In the genomic region with DNA sequence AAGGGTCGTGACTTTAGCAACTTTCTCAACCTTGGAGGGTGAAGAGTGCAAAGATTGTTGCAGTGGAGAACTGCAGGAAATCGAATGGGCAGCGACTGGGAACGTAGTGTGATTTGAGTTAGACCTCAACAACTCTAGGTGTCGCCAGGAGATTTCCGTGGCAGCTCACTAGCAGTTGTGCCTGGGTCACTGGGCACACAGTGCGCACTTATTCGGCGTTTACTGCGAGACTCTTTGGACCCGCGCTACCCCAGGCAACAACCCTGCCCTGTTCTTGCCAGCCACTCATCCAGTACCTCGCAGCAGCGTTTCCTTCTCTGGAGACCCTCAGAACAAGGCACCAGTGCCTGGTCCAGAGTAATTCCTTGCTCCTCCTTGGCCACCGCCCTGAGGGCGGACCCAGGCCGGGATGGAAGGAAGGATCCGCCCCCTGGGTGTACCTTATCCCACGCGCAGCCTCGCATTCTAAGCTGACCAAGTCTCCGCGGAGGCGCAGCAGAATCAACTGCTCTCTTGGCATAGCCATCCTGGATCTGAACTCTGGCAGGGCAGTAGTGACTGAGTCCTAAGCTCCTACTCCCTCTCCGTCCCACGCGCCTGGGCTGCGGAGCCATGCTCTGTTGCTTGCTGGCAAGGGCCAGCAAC, we compare ENCODE assay signal across 8 mouse cellular contexts. TPM values are rescaled to one million over a fixed set of nuclear protein-coding genes. Genes with fewer than 3 reads are reported as not detected.
DNase-seq lines count a peak whose midpoint lies in the region; ATAC-seq and TF ChIP-seq lines count a peak whose summit lies in the region.

No protein-coding gene starts in this region.

- no peak for TF ChIP-seq CTCF in brain, embryonic 14.5 days (IDR thresholded peaks at IDR 0.05; ENCODE audit: borderline replicate concordance, extremely low read depth, insufficient read depth, insufficient read length)
- TF ChIP-seq CTCF in hindbrain, postnatal 0 days (IDR thresholded peaks at IDR 0.05; ENCODE audit: low read depth) = no peak

- H3K36me3 ChIP-seq in hindbrain, postnatal 0 days (ENCODE audit: insufficient read depth, low read length) = no peaks in the 10 kb centered on the region
- H3K36me3 ChIP-seq in liver, embryonic 13.5 days = no peaks in the 10 kb centered on the region
- no peaks in the 10 kb centered on the region for H3K36me3 ChIP-seq in neural tube, embryonic 12.5 days

- intact Hi-C loops in gastrocnemius, postnatal 14 days (cut with DNase I; ENCODE audit: low total_unique reads) = no loop called here

- DNase-seq in MN1 (ENCODE audit: low spot score) = peak; percentile 53
- peak; percentile 33 for DNase-seq in brain, embryonic 14.5 days (ENCODE audit: low read depth)
- peak; percentile 68 for DNase-seq in gastrocnemius, postnatal 14 days
- DNase-seq in hindbrain, postnatal 0 days (ENCODE audit: low spot score) = no peak
- DNase-seq in liver, embryonic 13.5 days = no peak
- DNase-seq in spleen, postnatal 14 days (ENCODE audit: low spot score in 2 of 2) = no peak

- ATAC-seq in hindbrain, postnatal 0 days = peak; percentile 58; the same call in 1 of the 2 replicates
- ATAC-seq in liver, embryonic 13.5 days (ENCODE audit: low read depth) = no peak; the same call in 1 of the 2 replicates
- ATAC-seq in neural tube, embryonic 12.5 days (ENCODE audit: low FRiP score, low read depth) = no peak
- no peak for ATAC-seq in inflammation-experienced regulatory T-cells, adult 6 months

- peak overlapping the region; percentile 68 for H3K4me2 ChIP-seq in hindbrain, postnatal 0 days (ENCODE audit: low read depth, low read length)
- peak overlapping the region; percentile 47 for H3K4me2 ChIP-seq in liver, embryonic 13.5 days
- H3K4me2 ChIP-seq in neural tube, embryonic 12.5 days (replicated peaks) = peak overlapping the region; percentile 68

- no peak overlapping the region for H3K27ac ChIP-seq in hindbrain, postnatal 0 days
- H3K27ac ChIP-seq in liver, embryonic 13.5 days = no peak overlapping the region
- no peak overlapping the region for H3K27ac ChIP-seq in neural tube, embryonic 12.5 days

- H3K27me3 ChIP-seq in hindbrain, postnatal 0 days (ENCODE audit: insufficient read depth, low read length) = peaks cover 6% of the 10 kb centered on the region; the same call in 1 of the 2 replicates
- H3K27me3 ChIP-seq in liver, embryonic 13.5 days = peaks cover 35% of the 10 kb centered on the region
- H3K27me3 ChIP-seq in neural tube, embryonic 12.5 days (replicated peaks) = peaks cover 16% of the 10 kb centered on the region

- no peaks in the 10 kb centered on the region for H3K9me3 ChIP-seq in hindbrain, postnatal 0 days (ENCODE audit: low read length)
- H3K9me3 ChIP-seq in liver, embryonic 13.5 days (replicated peaks) = no peaks in the 10 kb centered on the region
- H3K9me3 ChIP-seq in neural tube, embryonic 12.5 days = no peaks in the 10 kb centered on the region

- WGBS in hindbrain, postnatal 0 days = 6% methylated on average over 28 of the region's 28 CpGs
- WGBS in liver, embryonic 13.5 days (ENCODE audit: insufficient replicate concordance) = 4% methylated on average over 28 of the region's 28 CpGs
- WGBS in neural tube, embryonic 12.5 days = 6% methylated on average over 28 of the region's 28 CpGs

- peak overlapping the region; percentile 31 for H3K4me3 ChIP-seq in hindbrain, postnatal 0 days (ENCODE audit: low read length)
- H3K4me3 ChIP-seq in liver, embryonic 13.5 days (replicated peaks) = peak overlapping the region; percentile 37
- H3K4me3 ChIP-seq in neural tube, embryonic 12.5 days = peak overlapping the region; percentile 26

- H3K4me1 ChIP-seq in hindbrain, postnatal 0 days (ENCODE audit: insufficient read depth, low read length) = peaks cover 4% of the 10 kb centered on the region; the same call in 1 of the 2 replicates
- no peaks in the 10 kb centered on the region for H3K4me1 ChIP-seq in liver, embryonic 13.5 days (replicated peaks)
- H3K4me1 ChIP-seq in neural tube, embryonic 12.5 days = peaks cover 10% of the 10 kb centered on the region; the same call in 1 of the 2 replicates

- TF ChIP-seq POLR2A in brain, embryonic 14.5 days (IDR thresholded peaks at IDR 0.05; ENCODE audit: borderline replicate concordance, extremely low read depth, insufficient read depth, insufficient read length, poor library complexity, severe bottlenecking) = no peak

- 0 out of 2 replicates have a peak overlapping the region, but pooled peaks have one; percentile 33 for H3K9ac ChIP-seq in hindbrain, postnatal 0 days (replicated peaks; ENCODE audit: low read length)
- no peak overlapping the region for H3K9ac ChIP-seq in liver, embryonic 13.5 days
- peak overlapping the region; percentile 48; the same call in 1 of the 2 replicates for H3K9ac ChIP-seq in neural tube, embryonic 12.5 days

RNA-seq across cellular contexts. Expression of gene Dysf, which starts 10.6 kb away (rescaled TPM):
- polyA plus RNA-seq in brain, embryonic 14.5 days (2012; rRNA removed) = 2.8 and 3.9 TPM in 2 replicates
- total RNA-seq in gastrocnemius, postnatal 14 days (2021) = 10 to 100 TPM; 92.7 to 95.6 TPM
- total RNA-seq in hindbrain, postnatal 0 days (2014; rRNA removed) = 1.9 and 2.4 TPM in 2 replicates
- 1.6 and 2.0 TPM in 2 replicates for polyA plus RNA-seq in hindbrain, postnatal 0 days (2015; fragmentation: Nextera tagmentation; extraction: Ambion mirVana)
- polyA plus RNA-seq in liver, embryonic 13.5 days (2015; fragmentation: Nextera tagmentation; extraction: Ambion mirVana) = 1.0 and 1.9 TPM in 2 replicates
- 7.6 and 8.2 TPM in 2 replicates for polyA plus RNA-seq in neural tube, embryonic 12.5 days (2016; fragmentation: Nextera tagmentation; extraction: Ambion mirVana)
- not detected for polyA plus RNA-seq in inflammation-experienced regulatory T-cells, adult 6 months (2017; shearing (Covaris generic))

Comparison
In these comparisons a context has a peak if more than half of its experiments do, and no peak if none do; other contexts are left out.
1. DNase-seq: peak in MN1 (single experiment), brain, embryonic 14.5 days (single experiment) and gastrocnemius, postnatal 14 days (single experiment); none in hindbrain, postnatal 0 days (single experiment), liver, embryonic 13.5 days (single experiment) and spleen, postnatal 14 days (0 of 2).
2. Peak in every context shown above with its lines, with median percentiles within 50 percentile points of each other: H3K4me2 ChIP-seq and H3K4me3 ChIP-seq.